Mouse (Mus musculus) liver, embryonic 16.5 days (tissue): ENCODE measurements around the gene AC141477.1. TPM values are rescaled to one million over a fixed set of nuclear protein-coding genes. Genes with fewer than 3 reads are reported as not detected.

Experiments used
- ATAC-seq: fragments of 200-750 bp; cut with Nextera tagmentation; 2 replicates; pipeline ENCODE4 v1.8.0; 2017; ENCODE audit warnings: low read depth, mild to moderate bottlenecking, moderate number of reproducible peaks, moderate library complexity
- H3K27ac ChIP-seq: fragments of 300-500 bp; sonication (generic); 2 replicates; pipeline ENCODE4 v1.5.1; 2014; ENCODE audit warnings: mild to moderate bottlenecking, low read length
- H3K27me3 ChIP-seq: fragments of 300-500 bp; sonication (generic); 2 replicates; pipeline ENCODE4 v1.6.1; 2014; ENCODE audit warnings: low read depth, low read length, mixed read lengths; ENCODE audit not compliant: control insufficient read depth, insufficient read depth
- H3K36me3 ChIP-seq: fragments of 300-500 bp; sonication (generic); 2 replicates; pipeline ENCODE4 v1.6.1; 2014; ENCODE audit warnings: mild to moderate bottlenecking; ENCODE audit not compliant: control insufficient read depth, insufficient read depth
- H3K4me1 ChIP-seq: fragments of 300-500 bp; sonication (generic); 2 replicates; pipeline ENCODE4 v1.6.1; 2014; ENCODE audit warnings: low read depth, low read length, mixed read lengths; ENCODE audit not compliant: control insufficient read depth
- H3K4me2 ChIP-seq: fragments of 300-500 bp; sonication (generic); 2 replicates; pipeline ENCODE4 v1.6.1; 2014; ENCODE audit warnings: low read depth, low read length, mixed read lengths
- H3K4me3 ChIP-seq: fragments of 300-500 bp; sonication (generic); 2 replicates; pipeline ENCODE4 v1.5.1; 2014; ENCODE audit warnings: low read depth, mild to moderate bottlenecking, low read length
- H3K9ac ChIP-seq: fragments of 300-500 bp; sonication (generic); 2 replicates; pipeline ENCODE4 v1.6.1; 2014; ENCODE audit warnings: low read depth, low read length
- H3K9me3 ChIP-seq: fragments of 300-500 bp; sonication (generic); replicated peaks from 2 replicates; pipeline ENCODE4 v1.6.1; 2016; ENCODE audit warnings: low read length; ENCODE audit not compliant: control insufficient read depth
- WGBS: fragments of 180-500 bp; shearing (Covaris S2); extraction: QIAGEN DNeasy Blood & Tissue Kit; methylation state at CpG from one replicate; pipeline ENCODE4 v1.1.7; 2014; ENCODE audit not compliant: insufficient replicate concordance; 5-methylcytosine and 5-hydroxymethylcytosine counted together
- polyA plus RNA-seq: library from polyadenylated mRNA; unstranded; fragments of >200 nt; fragmentation: Nextera tagmentation; extraction: Ambion mirVana; gene quantifications from 2 replicates; pipeline ENCODE4 v1.2.1, GENCODE M21; 2015

Gene AC141477.1
- polyA plus RNA-seq, 1 experiment from 2014 or later = not detected

DNA sequence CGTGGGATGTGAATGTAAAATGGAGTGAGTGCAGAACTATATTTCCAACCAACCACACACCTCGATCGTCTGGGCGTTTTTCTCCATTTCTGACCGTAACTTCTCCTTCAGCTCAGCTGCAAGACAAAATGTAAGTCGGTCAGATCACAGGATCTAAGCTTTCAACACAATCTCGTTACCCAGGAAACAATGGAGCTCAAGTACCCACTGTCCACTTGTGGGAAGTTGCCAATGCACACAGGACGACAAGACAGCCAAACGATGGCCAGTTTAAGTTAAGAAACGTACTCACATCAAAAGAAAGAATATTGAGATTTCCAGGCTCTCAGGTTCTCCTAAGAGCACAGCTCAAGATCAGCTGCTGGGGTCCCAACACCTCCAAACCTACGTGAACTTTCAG is 6.3 kb downstream of the AC141477.1 start:
- Histone ChIP-seq H3K4me2 (no peak overlapping the region), H3K36me3 (peaks cover 63% of the 10 kb centered on the region), H3K27me3 (no peaks in the 10 kb centered on the region), H3K27ac (no peak overlapping the region), H3K9ac (no peak overlapping the region), H3K9me3 (no peaks in the 10 kb centered on the region), H3K4me1 (no peaks in the 10 kb centered on the region), H3K4me3 (no peak overlapping the region)
- WGBS = 83% methylated on average over 11 of the region's 11 CpGs
- ATAC-seq = no peak

DNA sequence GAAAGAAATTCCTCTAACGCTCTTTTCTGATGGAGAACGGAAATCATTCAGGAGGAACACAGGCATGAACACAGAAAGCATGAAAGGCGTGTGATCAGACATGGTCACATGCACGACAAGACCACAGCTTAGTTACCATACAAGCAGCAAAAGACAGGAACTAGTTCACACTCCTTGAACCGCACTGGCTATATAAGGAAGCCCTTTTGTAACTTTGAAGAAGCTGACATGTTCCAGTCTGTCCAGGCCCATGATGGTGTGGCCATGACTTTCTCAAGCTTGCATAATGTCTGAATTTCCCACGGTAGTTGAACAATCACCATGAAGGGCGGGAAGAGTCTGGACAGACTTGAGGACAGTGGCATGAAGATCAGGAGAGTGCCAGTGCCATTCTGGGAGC is 14.6 kb downstream of the AC141477.1 start:
- no peak overlapping the region for H3K4me2 ChIP-seq
- H3K4me1 ChIP-seq = no peaks in the 10 kb centered on the region
- peaks cover 60% of the 10 kb centered on the region for H3K36me3 ChIP-seq
- no peaks in the 10 kb centered on the region for H3K9me3 ChIP-seq
- H3K27ac ChIP-seq = no peak overlapping the region
- H3K9ac ChIP-seq = no peak overlapping the region
- H3K4me3 ChIP-seq = no peak overlapping the region
- 77% methylated on average over 7 of the region's 7 CpGs for WGBS
- ATAC-seq = no peak
- no peaks in the 10 kb centered on the region for H3K27me3 ChIP-seq

DNA sequence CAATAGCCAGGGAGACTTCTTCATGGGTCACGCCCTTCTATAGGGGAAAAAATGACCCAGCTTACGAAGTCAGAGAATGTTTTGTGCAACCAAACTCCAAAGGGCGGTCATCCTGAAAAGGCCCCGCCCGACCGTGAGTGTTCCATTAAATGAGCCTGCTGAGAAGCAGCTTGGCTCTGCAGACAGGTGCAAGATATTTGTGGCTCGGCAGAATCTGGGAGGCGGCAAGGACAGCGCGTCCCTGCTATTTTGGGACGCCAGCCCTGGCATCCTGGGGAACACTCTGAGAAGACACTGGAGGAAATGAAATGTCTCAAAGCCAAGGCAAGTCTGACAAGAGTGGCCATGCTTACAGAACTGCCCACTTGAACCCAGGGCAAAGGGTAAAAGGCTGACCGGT is 23.4 kb downstream of the AC141477.1 start:
- Histone ChIP-seq H3K4me3 (no peak overlapping the region), H3K9ac (no peak overlapping the region), H3K9me3 (no peaks in the 10 kb centered on the region), H3K4me1 (no peaks in the 10 kb centered on the region), H3K27me3 (no peaks in the 10 kb centered on the region), H3K4me2 (no peak overlapping the region), H3K27ac (no peak overlapping the region), H3K36me3 (peaks cover 56% of the 10 kb centered on the region)
- ATAC-seq = no peak
- 91% methylated on average over 12 of the region's 12 CpGs for WGBS

DNA sequence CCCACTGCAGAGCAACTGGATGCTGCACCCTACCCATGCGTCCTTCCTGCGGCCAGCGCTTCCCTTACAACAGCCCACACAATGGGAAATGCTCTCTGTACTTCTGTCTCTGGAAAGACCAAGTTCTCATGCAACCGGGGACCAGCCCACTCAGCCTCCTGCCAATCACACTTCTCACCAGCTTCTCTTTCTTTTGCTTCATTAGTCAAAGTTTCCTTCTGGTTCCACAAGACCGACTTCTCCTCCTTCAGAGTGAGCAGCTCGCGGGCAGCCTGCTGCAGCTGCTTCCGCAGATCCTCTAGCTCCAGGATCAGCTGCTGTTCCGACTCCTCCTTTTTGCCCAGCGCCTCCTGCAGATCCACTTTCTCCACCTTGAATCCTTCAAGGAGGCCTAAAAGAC is 31.7 kb downstream of the AC141477.1 start:
- Histone ChIP-seq H3K4me1 (no peaks in the 10 kb centered on the region), H3K4me3 (no peak overlapping the region), H3K9me3 (no peaks in the 10 kb centered on the region), H3K27me3 (no peaks in the 10 kb centered on the region), H3K36me3 (peaks cover 64% of the 10 kb centered on the region), H3K9ac (no peak overlapping the region), H3K4me2 (no peak overlapping the region), H3K27ac (no peak overlapping the region)
- no peak for ATAC-seq
- 94% methylated on average over 10 of the region's 10 CpGs for WGBS

DNA sequence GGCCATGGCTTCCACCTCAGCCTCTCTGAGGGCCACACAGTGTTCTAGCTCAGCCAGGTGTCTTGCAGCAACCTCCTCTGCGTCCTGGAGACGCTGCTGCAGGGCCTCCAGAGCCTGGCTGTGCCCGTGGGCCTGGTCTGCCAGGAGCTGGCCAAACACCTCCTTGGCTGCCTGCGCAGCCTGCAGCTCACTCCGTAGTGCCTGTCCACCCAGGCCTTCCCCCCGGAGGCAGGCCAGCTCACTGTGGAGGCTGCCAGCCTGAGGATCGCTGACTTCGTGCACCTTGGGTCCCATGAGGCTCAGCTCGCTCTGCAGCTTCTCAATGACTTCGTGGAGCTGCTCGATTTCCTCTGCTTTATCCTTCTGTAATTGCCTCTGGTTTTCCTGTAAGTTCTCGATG is 47.6 kb downstream of the AC141477.1 start:
- H3K36me3 ChIP-seq = peaks cover 40% of the 10 kb centered on the region
- H3K27me3 ChIP-seq = no peaks in the 10 kb centered on the region
- 86% methylated on average over 12 of the region's 12 CpGs for WGBS
- H3K27ac ChIP-seq = no peak overlapping the region
- H3K9ac ChIP-seq = no peak overlapping the region
- H3K4me2 ChIP-seq = no peak overlapping the region
- no peak overlapping the region for H3K4me3 ChIP-seq
- H3K4me1 ChIP-seq = no peaks in the 10 kb centered on the region
- no peak for ATAC-seq
- no peaks in the 10 kb centered on the region for H3K9me3 ChIP-seq

- peaks cover 43% of the 10 kb centered on the region for H3K36me3 ChIP-seq
These were observed 48.5 kb downstream of the AC141477.1 start for GRCm38 (mm10) chr10:76391786-76392185.

DNA sequence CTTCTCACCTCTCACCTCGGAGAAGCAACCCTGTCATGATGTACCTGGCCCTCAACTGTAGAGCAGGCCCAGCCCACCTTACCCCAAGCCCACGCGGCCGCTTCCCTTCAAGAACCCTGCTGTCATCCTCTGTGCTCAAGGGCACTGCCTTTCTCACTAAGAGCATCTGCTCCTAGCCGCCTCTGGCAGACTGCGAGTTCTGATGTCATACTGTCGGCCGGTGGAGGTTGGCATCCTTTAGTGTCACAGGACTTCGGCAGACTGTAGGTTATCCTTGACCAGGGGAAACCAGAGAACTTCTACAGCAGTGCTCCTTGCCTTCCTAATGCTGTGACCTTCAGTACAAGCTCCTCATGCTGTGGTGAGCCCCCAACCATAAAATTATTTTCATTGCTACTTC is 49.1 kb downstream of the AC141477.1 start:
- H3K36me3 ChIP-seq = peaks cover 47% of the 10 kb centered on the region
- ATAC-seq = no peak

More at GRCm38 (mm10) chr10:76391786-76392185, 48.5 kb downstream of the AC141477.1 start:
- H3K4me2 ChIP-seq = no peak overlapping the region
- no peaks in the 10 kb centered on the region for H3K9me3 ChIP-seq
- H3K9ac ChIP-seq = no peak overlapping the region
- 89% methylated on average over 9 of the region's 9 CpGs for WGBS
- no peak for ATAC-seq
- H3K4me3 ChIP-seq = no peak overlapping the region
- H3K4me1 ChIP-seq = no peaks in the 10 kb centered on the region
- no peak overlapping the region for H3K27ac ChIP-seq
- no peaks in the 10 kb centered on the region for H3K27me3 ChIP-seq

More for the DNA sequence above, 49.1 kb downstream of the AC141477.1 start:
- Histone ChIP-seq H3K4me1 (no peaks in the 10 kb centered on the region), H3K4me2 (no peak overlapping the region), H3K9me3 (no peaks in the 10 kb centered on the region), H3K27ac (no peak overlapping the region), H3K27me3 (no peaks in the 10 kb centered on the region), H3K9ac (no peak overlapping the region), H3K4me3 (no peak overlapping the region)
- WGBS = 90% methylated on average over 9 of the region's 9 CpGs

Other genes with a start within 250 kb of the AC141477.1 start
- 4.9 and 5.6 TPM in 2 replicates for gene Prmt2, start 202.6 kb downstream of the AC141477.1 start, polyA plus RNA-seq
- 0.09 and 0.12 TPM in 2 replicates for gene S100b, start 186.6 kb downstream of the AC141477.1 start, polyA plus RNA-seq
- gene Dip2a, start 95.2 kb downstream of the AC141477.1 start, polyA plus RNA-seq = 1.1 and 1.6 TPM in 2 replicates
- 7.5 and 7.9 TPM in 2 replicates for gene Pcnt, start 2.3 kb upstream of the AC141477.1 start, polyA plus RNA-seq
- gene 2610028H24Rik, start 8.6 kb upstream of the AC141477.1 start, polyA plus RNA-seq = not detected in 2 replicates
- 19.3 and 21.4 TPM in 2 replicates for gene Mcm3ap, start 28.5 kb upstream of the AC141477.1 start, polyA plus RNA-seq
- gene Ybey, start 28.7 kb upstream of the AC141477.1 start, polyA plus RNA-seq = 2.3 and 2.4 TPM in 2 replicates
- gene Lss, start 91.1 kb upstream of the AC141477.1 start, polyA plus RNA-seq = 78.2 and 84.6 TPM in 2 replicates
- gene Spatc1l, start 121.8 kb upstream of the AC141477.1 start, polyA plus RNA-seq = not detected in 2 replicates
- 52.9 and 63.8 TPM in 2 replicates for gene Ftcd, start 135.2 kb upstream of the AC141477.1 start, polyA plus RNA-seq
- 7.0 and 10.9 TPM in 2 replicates for gene Col6a2, start 183.2 kb upstream of the AC141477.1 start, polyA plus RNA-seq